Mouse (Mus musculus) ES-Bruce4 (cell line): Measurements from ENCODE around the gene Akap10. TPM values are rescaled to one million over a fixed set of nuclear protein-coding genes. Genes with fewer than 3 reads are reported as not detected.

Experiments
- H3K27ac ChIP-seq: 2 replicates; pipeline ENCODE4 v1.5.1; 2012; ENCODE audit warnings: low read length, inconsistent platforms; ENCODE audit not compliant: insufficient read depth
- H3K27me3 ChIP-seq: 2 replicates; pipeline ENCODE4 v1.6.1; 2012; ENCODE audit warnings: mild to moderate bottlenecking, low read length, inconsistent platforms; ENCODE audit not compliant: control insufficient read depth, poor library complexity, insufficient read depth, severe bottlenecking
- H3K36me3 ChIP-seq: 2 replicates; pipeline ENCODE4 v1.6.1; 2012; ENCODE audit warnings: inconsistent platforms, mild to moderate bottlenecking, low read length, moderate library complexity; ENCODE audit not compliant: control insufficient read depth, poor library complexity, insufficient read depth, severe bottlenecking
- H3K4me1 ChIP-seq: one replicate; pipeline ENCODE4 v1.8.1; 2011; ENCODE audit warnings: low read length; ENCODE audit not compliant: control insufficient read depth, insufficient read depth
- H3K4me3 ChIP-seq: 2 replicates; pipeline ENCODE4 v1.5.1; 2011; ENCODE audit warnings: low read depth, mild to moderate bottlenecking, low read length
- H3K9ac ChIP-seq: 2 replicates; pipeline ENCODE4 v1.6.1; 2012; ENCODE audit warnings: low read depth, mild to moderate bottlenecking, inconsistent platforms; ENCODE audit not compliant: poor library complexity, severe bottlenecking
- H3K9me3 ChIP-seq: replicated peaks from 2 replicates; pipeline ENCODE4 v1.6.1; 2012; ENCODE audit warnings: mild to moderate bottlenecking, low read length, inconsistent platforms; ENCODE audit not compliant: control insufficient read depth, poor library complexity, insufficient read depth, severe bottlenecking
- CTCF ChIP-seq: IDR thresholded peaks from one replicate; pipeline ENCODE4 v1.8.1; 2011; ENCODE audit warnings: low read depth, low read length
- EP300 ChIP-seq: IDR thresholded peaks from 2 replicates; pipeline ENCODE4 v1.6.1; 2011; ENCODE audit warnings: low read depth, low read length; ENCODE audit not compliant: insufficient read depth
- POLR2A ChIP-seq: IDR thresholded peaks from one replicate; pipeline ENCODE4 v1.8.1; 2011; ENCODE audit warnings: low read length; ENCODE audit not compliant: insufficient read depth
- polyA plus RNA-seq: library from polyadenylated mRNA; stranded (reverse); fragments of >200 nt; gene quantifications from 2 replicates; pipeline ENCODE4 v1.2.4, GENCODE M21; 2011; ENCODE audit warnings: low read depth; ENCODE audit not compliant: missing spikeins, insufficient read depth, insufficient read length

The Akap10 gene
- polyA plus RNA-seq, 1 experiment: 28.4 TPM

GRCm38 (mm10) chr11:61946608-61947007 is 16.6 kb upstream of the Akap10 start:
- H3K4me1 ChIP-seq: no peaks in the 10 kb centered on the region
- no peak overlapping the region for H3K9ac ChIP-seq
- no peaks in the 10 kb centered on the region for H3K27me3 ChIP-seq
- TF ChIP-seq CTCF: no peak
- no peak for TF ChIP-seq POLR2A
- no peak for TF ChIP-seq EP300
- no peaks in the 10 kb centered on the region for H3K9me3 ChIP-seq
- H3K36me3 ChIP-seq: no peaks in the 10 kb centered on the region
- H3K27ac ChIP-seq: no peak overlapping the region
- H3K4me3 ChIP-seq: no peak overlapping the region

GRCm38 (mm10) chr11:61944417-61944816 is 14.4 kb upstream of the Akap10 start:
- H3K4me3 ChIP-seq: no peak overlapping the region
- H3K9me3 ChIP-seq: no peaks in the 10 kb centered on the region
- no peaks in the 10 kb centered on the region for H3K36me3 ChIP-seq
- no peak for TF ChIP-seq POLR2A
- no peak for TF ChIP-seq CTCF
- no peak for TF ChIP-seq EP300
- H3K27me3 ChIP-seq: no peaks in the 10 kb centered on the region; the same call in 1 of the 2 replicates
- H3K4me1 ChIP-seq: no peaks in the 10 kb centered on the region
- no peak overlapping the region for H3K9ac ChIP-seq
- H3K27ac ChIP-seq: no peak overlapping the region

GRCm38 (mm10) chr11:61942903-61943302 is 12.9 kb upstream of the Akap10 start:
- Histone ChIP-seq H3K27ac (no peak overlapping the region), H3K9ac (no peak overlapping the region), H3K9me3 (no peaks in the 10 kb centered on the region), H3K36me3 (no peaks in the 10 kb centered on the region), H3K27me3 (no peaks in the 10 kb centered on the region; the same call in none of the 2 replicates), H3K4me1 (no peaks in the 10 kb centered on the region), H3K4me3 (no peak overlapping the region)
- TF ChIP-seq CTCF (no peak), EP300 (no peak), POLR2A (no peak)

- TF ChIP-seq POLR2A: no peak
- no peak for TF ChIP-seq CTCF
- no peak for TF ChIP-seq EP300
- H3K9ac ChIP-seq: no peak overlapping the region
- no peaks in the 10 kb centered on the region for H3K9me3 ChIP-seq
- no peak overlapping the region for H3K27ac ChIP-seq
- H3K36me3 ChIP-seq: no peaks in the 10 kb centered on the region
- H3K27me3 ChIP-seq: no peaks in the 10 kb centered on the region; the same call in none of the 2 replicates
- H3K4me1 ChIP-seq: no peaks in the 10 kb centered on the region
- no peak overlapping the region for H3K4me3 ChIP-seq
These were observed 7.7 kb upstream of the Akap10 start for GRCm38 (mm10) chr11:61937761-61938160.

- peak overlapping the region; percentile 95 for H3K4me3 ChIP-seq
- no peaks in the 10 kb centered on the region for H3K27me3 ChIP-seq
- TF ChIP-seq EP300 (no peak), POLR2A (no peak), CTCF (no peak)
- H3K4me1 ChIP-seq: no peaks in the 10 kb centered on the region
- peak overlapping the region; percentile 94 for H3K9ac ChIP-seq
- 0 out of 2 replicates have a peak, but pooled peaks cover 2% of the 10 kb centered on the region for H3K9me3 ChIP-seq
- H3K27ac ChIP-seq: peak overlapping the region; percentile 79
- H3K36me3 ChIP-seq: no peaks in the 10 kb centered on the region; the same call in 1 of the 2 replicates
These were observed 861 bp upstream of the Akap10 start for GRCm38 (mm10) chr11:61930640-61931586.
